Mouse (Mus musculus): ENCODE measurements around the gene Ggnbp2. TPM values are rescaled to one million over a fixed set of nuclear protein-coding genes. Genes with fewer than 3 reads are reported as not detected.

The Ggnbp2 gene
- polyA plus RNA-seq (2012; rRNA removed) (37.4 and 63.7 TPM in 2 replicates), polyA plus RNA-seq (2014; fragmentation: Nextera tagmentation; extraction: Ambion mirVana) (48.5 and 52.9 TPM in 2 replicates)

- ATAC-seq (ENCODE audit: insufficient read depth): peak; percentile 80
- H3K9me3 ChIP-seq (ENCODE audit: control insufficient read depth, low read length): no peaks in the 10 kb centered on the region
- H3K27ac ChIP-seq: peak within 1 kb of the TSS; percentile 88
Observed at GRCm38 (mm10) chr11:84870337-84871043, at the start of gene Ggnbp2. Gene Ggnbp2, minus strand, starts transcription at chr11:84870817.

GRCm38 (mm10) chr11:84919951-84920350 is 49.3 kb upstream of the Ggnbp2 start:
- Histone ChIP-seq H3K4me2 (ENCODE audit: low read depth) (no peak overlapping the region), H3K27me3 (ENCODE audit: control insufficient read depth, insufficient read depth, low read length) (no peaks in the 10 kb centered on the region), H3K27ac (no peak overlapping the region), H3K4me3 (ENCODE audit: insufficient read depth in 1 of 2, low read depth in 2 of 2, low read length in 2 of 2) (no peak overlapping the region), H3K36me3 (replicated peaks; ENCODE audit: control insufficient read depth, insufficient read depth, low read depth) (no peaks in the 10 kb centered on the region), H3K4me1 (replicated peaks; ENCODE audit: control insufficient read depth in 2 of 2, insufficient read depth in 2 of 2, low read length in 1 of 2) (peaks cover 4 to 8% of the 10 kb centered on the region in 2 experiments; a peak in 3 of 4 replicates), H3K9ac (replicated peaks) (no peak overlapping the region), H3K9me3 (ENCODE audit: control insufficient read depth, low read length) (no peaks in the 10 kb centered on the region)
- TF ChIP-seq EP300 (IDR thresholded peaks at IDR 0.05; ENCODE audit: low read depth): no peak
- no peak for TF ChIP-seq CTCF (IDR thresholded peaks at IDR 0.05; ENCODE audit: low read depth)
- DNase-seq (ENCODE audit: low read depth in 3 of 3, low spot score in 3 of 3) (no peak), ATAC-seq (ENCODE audit: insufficient read depth) (no peak)
- 49% methylated on average over 7 of the region's 7 CpGs for WGBS (ENCODE audit: insufficient replicate concordance)

More at GRCm38 (mm10) chr11:84870337-84871043, at the start of gene Ggnbp2:
- TF ChIP-seq EP300 (IDR thresholded peaks at IDR 0.05; ENCODE audit: low read depth): peak; percentile 47
- no peak for TF ChIP-seq CTCF (IDR thresholded peaks at IDR 0.05; ENCODE audit: low read depth)
- peak; percentile 82 to 86 (median 85) for DNase-seq (ENCODE audit: low read depth in 3 of 3, low spot score in 3 of 3)
- H3K9ac ChIP-seq (replicated peaks): peak within 1 kb of the TSS; percentile 99
- peaks cover 15% of the 10 kb centered on the region for H3K36me3 ChIP-seq (replicated peaks; ENCODE audit: control insufficient read depth, insufficient read depth, low read depth)
- peak within 1 kb of the TSS; percentile 89 for H3K4me2 ChIP-seq (ENCODE audit: low read depth)
- H3K27me3 ChIP-seq (ENCODE audit: control insufficient read depth, insufficient read depth, low read length): no peaks in the 10 kb centered on the region
- H3K4me3 ChIP-seq (ENCODE audit: insufficient read depth in 1 of 2, low read depth in 2 of 2, low read length in 2 of 2): peak within 1 kb of the TSS; percentile 84 to 93
- WGBS (ENCODE audit: insufficient replicate concordance): 0% methylated on average over 50 of the region's 62 CpGs
- peaks cover 19 to 30% of the 10 kb centered on the region in 2 experiments for H3K4me1 ChIP-seq (replicated peaks; ENCODE audit: control insufficient read depth in 2 of 2, insufficient read depth in 2 of 2, low read length in 1 of 2)

GRCm38 (mm10) chr11:84919276-84919675 is 48.7 kb upstream of the Ggnbp2 start:
- Histone ChIP-seq H3K27ac (no peak overlapping the region), H3K27me3 (ENCODE audit: control insufficient read depth, insufficient read depth, low read length) (no peaks in the 10 kb centered on the region), H3K4me2 (ENCODE audit: low read depth) (no peak overlapping the region), H3K4me3 (ENCODE audit: insufficient read depth in 1 of 2, low read depth in 2 of 2, low read length in 2 of 2) (no peak overlapping the region), H3K4me1 (replicated peaks; ENCODE audit: control insufficient read depth in 2 of 2, insufficient read depth in 2 of 2, low read length in 1 of 2) (peaks cover 4 to 14% of the 10 kb centered on the region in 2 experiments; a peak in 3 of 4 replicates), H3K36me3 (replicated peaks; ENCODE audit: control insufficient read depth, insufficient read depth, low read depth) (no peaks in the 10 kb centered on the region), H3K9me3 (ENCODE audit: control insufficient read depth, low read length) (no peaks in the 10 kb centered on the region), H3K9ac (replicated peaks) (no peak overlapping the region)
- ATAC-seq (ENCODE audit: insufficient read depth): no peak
- DNase-seq (ENCODE audit: low read depth in 3 of 3, low spot score in 3 of 3): peak; percentile 37 to 58 (median 53)
- WGBS (ENCODE audit: insufficient replicate concordance): 24% methylated on average over 3 of the region's 3 CpGs
- TF ChIP-seq CTCF (IDR thresholded peaks at IDR 0.05; ENCODE audit: low read depth) (peak; percentile 80), EP300 (IDR thresholded peaks at IDR 0.05; ENCODE audit: low read depth) (no peak)

- H3K9me3 ChIP-seq (ENCODE audit: control insufficient read depth, low read length): no peaks in the 10 kb centered on the region
- no peak overlapping the region for H3K27ac ChIP-seq
- 8% methylated on average over 16 of the region's 16 CpGs for WGBS (ENCODE audit: insufficient replicate concordance)
- H3K36me3 ChIP-seq (replicated peaks; ENCODE audit: control insufficient read depth, insufficient read depth, low read depth): no peaks in the 10 kb centered on the region
- peaks cover 4 to 14% of the 10 kb centered on the region in 2 experiments; a peak in 3 of 4 replicates for H3K4me1 ChIP-seq (replicated peaks; ENCODE audit: control insufficient read depth in 2 of 2, insufficient read depth in 2 of 2, low read length in 1 of 2)
- ATAC-seq (ENCODE audit: insufficient read depth) (peak; percentile 72), DNase-seq (ENCODE audit: low read depth in 3 of 3, low spot score in 3 of 3) (peak; percentile 64 to 71 (median 65))
- H3K4me3 ChIP-seq (ENCODE audit: insufficient read depth in 1 of 2, low read depth in 2 of 2, low read length in 2 of 2): no peak overlapping the region
- H3K9ac ChIP-seq (replicated peaks): no peak overlapping the region
- H3K4me2 ChIP-seq (ENCODE audit: low read depth): peak overlapping the region; percentile 50
- TF ChIP-seq CTCF (IDR thresholded peaks at IDR 0.05; ENCODE audit: low read depth): peak; percentile 98
- no peak for TF ChIP-seq EP300 (IDR thresholded peaks at IDR 0.05; ENCODE audit: low read depth)
- H3K27me3 ChIP-seq (ENCODE audit: control insufficient read depth, insufficient read depth, low read length): no peaks in the 10 kb centered on the region
Observed at GRCm38 (mm10) chr11:84918425-84918824, 47.8 kb upstream of the Ggnbp2 start.

- peaks cover 8% of the 10 kb centered on the region for H3K36me3 ChIP-seq (replicated peaks; ENCODE audit: control insufficient read depth, insufficient read depth, low read depth)
- TF ChIP-seq CTCF (IDR thresholded peaks at IDR 0.05; ENCODE audit: low read depth): no peak
- no peak for TF ChIP-seq EP300 (IDR thresholded peaks at IDR 0.05; ENCODE audit: low read depth)
- H3K27me3 ChIP-seq (ENCODE audit: control insufficient read depth, insufficient read depth, low read length): no peaks in the 10 kb centered on the region
- H3K4me3 ChIP-seq (ENCODE audit: insufficient read depth in 1 of 2, low read depth in 2 of 2, low read length in 2 of 2): peak overlapping the region; percentile 88 to 95
- ATAC-seq (ENCODE audit: insufficient read depth) (no peak), DNase-seq (ENCODE audit: low read depth in 3 of 3, low spot score in 3 of 3) (no peak)
- H3K9ac ChIP-seq (replicated peaks): peak overlapping the region; percentile 23; the same call in 1 of the 2 replicates
- no peak overlapping the region for H3K27ac ChIP-seq
- no peaks in the 10 kb centered on the region for H3K9me3 ChIP-seq (ENCODE audit: control insufficient read depth, low read length)
- WGBS (ENCODE audit: insufficient replicate concordance): 55% methylated on average over 7 of the region's 7 CpGs
- H3K4me2 ChIP-seq (ENCODE audit: low read depth): peak overlapping the region; percentile 83
- peaks cover 4 to 14% of the 10 kb centered on the region in 2 experiments; a peak in 3 of 4 replicates for H3K4me1 ChIP-seq (replicated peaks; ENCODE audit: control insufficient read depth in 2 of 2, insufficient read depth in 2 of 2, low read length in 1 of 2)
Observed at GRCm38 (mm10) chr11:84916703-84917300, 46.2 kb upstream of the Ggnbp2 start.
